Mouse (Mus musculus): Measurements from ENCODE around the gene Cox6a2. TPM values are rescaled to one million over a fixed set of nuclear protein-coding genes. Genes with fewer than 3 reads are reported as not detected.

Cox6a2 gene
- 117 and 168 TPM in 2 replicates for polyA plus RNA-seq (2014; fragmentation: Nextera tagmentation; extraction: Ambion mirVana)

DNA sequence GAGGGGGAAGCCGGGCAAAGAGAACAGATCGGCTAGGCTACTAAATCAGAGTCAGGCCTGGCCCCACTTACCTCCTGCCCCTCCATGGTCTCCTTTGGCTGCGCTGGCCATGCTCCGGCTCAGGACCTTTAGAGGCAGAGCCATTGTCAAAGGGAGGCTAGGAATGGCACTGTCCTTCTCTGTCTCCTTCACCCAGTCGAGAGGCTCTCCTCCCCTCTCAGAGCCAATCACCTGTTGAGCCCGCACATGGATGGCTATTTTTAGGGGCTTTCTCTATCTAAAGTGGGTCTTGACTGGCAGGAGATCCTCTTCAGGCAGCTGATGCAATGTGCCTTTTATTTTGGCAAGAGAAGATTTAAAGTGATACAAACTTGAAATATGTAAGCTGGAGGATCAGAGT, at the start of gene Cox6a2:
TSS of gene Cox6a2 (minus strand) at position 236 of the 400 bp plus-strand sequence.
- Histone ChIP-seq H3K36me3 (ENCODE audit: control insufficient read depth, insufficient read depth, low read length) (no peaks in the 10 kb centered on the region), H3K4me1 (ENCODE audit: control insufficient read depth, insufficient read depth, low read length) (no peaks in the 10 kb centered on the region), H3K4me2 (ENCODE audit: low read depth, low read length) (no peak within 1 kb of the TSS), H3K27me3 (replicated peaks; ENCODE audit: control insufficient read depth, insufficient read depth, low read length) (no peaks in the 10 kb centered on the region), H3K9me3 (ENCODE audit: control insufficient read depth, low read length) (no peaks in the 10 kb centered on the region), H3K27ac (replicated peaks; ENCODE audit: low read depth, low read length) (no peak within 1 kb of the TSS), H3K4me3 (ENCODE audit: low read depth, low read length) (no peak within 1 kb of the TSS), H3K9ac (ENCODE audit: low read depth, low read length) (no peak within 1 kb of the TSS)
- 89% methylated on average over 6 of the region's 6 CpGs for WGBS
- ATAC-seq (ENCODE audit: low read depth) (no peak), DNase-seq (ENCODE audit: low spot score) (no peak)

DNA sequence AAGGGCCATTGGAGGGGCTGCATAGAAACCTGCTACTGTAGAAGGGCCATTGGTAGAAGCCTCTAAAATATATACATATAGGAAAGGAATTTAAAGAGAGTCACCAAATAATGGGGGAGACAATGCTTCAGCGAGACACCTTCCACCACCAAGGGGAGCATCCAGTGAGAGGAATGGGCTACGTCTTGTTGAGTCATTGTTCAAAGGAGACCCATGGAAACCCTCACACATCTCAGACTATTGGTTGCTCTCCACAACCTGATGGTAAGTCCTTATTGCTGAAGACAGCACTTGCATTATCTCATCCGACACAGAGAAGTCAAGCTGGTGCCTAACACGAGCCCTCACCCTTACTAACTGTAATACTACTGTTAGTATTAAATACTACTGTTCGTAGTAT, 49.6 kb upstream of the Cox6a2 start:
- DNase-seq (ENCODE audit: low spot score) = no peak
- Histone ChIP-seq H3K4me2 (ENCODE audit: low read depth, low read length) (no peak overlapping the region), H3K9ac (ENCODE audit: low read depth, low read length) (no peak overlapping the region), H3K9me3 (ENCODE audit: control insufficient read depth, low read length) (no peaks in the 10 kb centered on the region), H3K4me1 (ENCODE audit: control insufficient read depth, insufficient read depth, low read length) (peaks cover 12% of the 10 kb centered on the region), H3K4me3 (ENCODE audit: low read depth, low read length) (no peak overlapping the region), H3K27ac (replicated peaks; ENCODE audit: low read depth, low read length) (no peak overlapping the region), H3K36me3 (ENCODE audit: control insufficient read depth, insufficient read depth, low read length) (peaks cover 16% of the 10 kb centered on the region), H3K27me3 (replicated peaks; ENCODE audit: control insufficient read depth, insufficient read depth, low read length) (no peaks in the 10 kb centered on the region)
- 90% methylated on average over 5 of the region's 5 CpGs for WGBS
- no peak for ATAC-seq (ENCODE audit: low read depth)

DNA sequence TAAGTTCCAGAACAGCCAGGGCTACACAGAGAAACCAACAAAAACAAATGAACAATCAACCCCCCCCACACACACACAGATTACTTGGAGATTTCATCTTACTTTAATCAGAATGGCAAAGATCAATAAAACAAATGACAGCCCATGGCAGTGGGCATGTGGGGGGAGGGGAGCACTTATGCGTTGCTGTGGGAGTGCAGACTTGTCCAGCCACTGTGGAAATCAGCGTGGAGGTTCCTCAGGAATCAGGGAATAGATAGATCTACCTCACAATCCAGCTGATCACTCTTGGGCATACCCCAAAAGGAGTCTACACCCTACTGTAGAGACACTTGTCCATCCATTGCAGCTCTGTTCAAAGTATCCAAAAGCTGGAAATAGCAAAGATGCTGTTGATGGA, 48.8 kb upstream of the Cox6a2 start:
- no peak overlapping the region for H3K4me3 ChIP-seq (ENCODE audit: low read depth, low read length)
- no peak overlapping the region for H3K9ac ChIP-seq (ENCODE audit: low read depth, low read length)
- no peak overlapping the region for H3K27ac ChIP-seq (replicated peaks; ENCODE audit: low read depth, low read length)
- peaks cover 23% of the 10 kb centered on the region for H3K36me3 ChIP-seq (ENCODE audit: control insufficient read depth, insufficient read depth, low read length)
- 48% methylated on average over 2 of the region's 2 CpGs for WGBS
- H3K9me3 ChIP-seq (ENCODE audit: control insufficient read depth, low read length) = no peaks in the 10 kb centered on the region
- H3K27me3 ChIP-seq (replicated peaks; ENCODE audit: control insufficient read depth, insufficient read depth, low read length) = no peaks in the 10 kb centered on the region
- no peak for DNase-seq (ENCODE audit: low spot score)
- H3K4me2 ChIP-seq (ENCODE audit: low read depth, low read length) = no peak overlapping the region
- peaks cover 12% of the 10 kb centered on the region for H3K4me1 ChIP-seq (ENCODE audit: control insufficient read depth, insufficient read depth, low read length)
- ATAC-seq (ENCODE audit: low read depth) = no peak

DNA sequence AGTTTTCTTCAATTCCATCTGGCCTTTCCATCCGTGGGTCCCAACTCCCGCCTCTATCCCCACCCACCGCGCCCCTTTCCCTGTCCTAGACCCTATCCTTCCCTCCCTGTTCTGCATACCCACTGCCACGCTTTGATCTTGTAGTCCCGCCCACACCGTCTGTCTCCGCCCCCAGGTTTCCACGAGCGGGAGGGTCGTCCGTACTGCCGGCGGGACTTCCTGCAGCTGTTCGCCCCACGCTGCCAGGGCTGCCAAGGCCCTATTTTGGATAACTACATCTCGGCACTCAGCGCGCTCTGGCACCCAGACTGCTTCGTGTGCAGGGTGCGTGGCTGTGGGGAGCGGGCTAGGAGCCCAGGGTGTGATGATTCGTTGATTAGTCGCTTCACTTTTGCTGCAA, 46.4 kb upstream of the Cox6a2 start:
- H3K4me1 ChIP-seq (ENCODE audit: control insufficient read depth, insufficient read depth, low read length) = peaks cover 19% of the 10 kb centered on the region
- no peak overlapping the region for H3K27ac ChIP-seq (replicated peaks; ENCODE audit: low read depth, low read length)
- H3K4me3 ChIP-seq (ENCODE audit: low read depth, low read length) = no peak overlapping the region; the same call in 1 of the 2 replicates
- H3K4me2 ChIP-seq (ENCODE audit: low read depth, low read length) = peak overlapping the region; percentile 48
- peak; percentile 59 for DNase-seq (ENCODE audit: low spot score)
- 13% methylated on average over 24 of the region's 24 CpGs for WGBS
- peak overlapping the region; percentile 16; the same call in 1 of the 2 replicates for H3K9ac ChIP-seq (ENCODE audit: low read depth, low read length)
- no peaks in the 10 kb centered on the region for H3K9me3 ChIP-seq (ENCODE audit: control insufficient read depth, low read length)
- peaks cover 26% of the 10 kb centered on the region for H3K36me3 ChIP-seq (ENCODE audit: control insufficient read depth, insufficient read depth, low read length)
- no peaks in the 10 kb centered on the region for H3K27me3 ChIP-seq (replicated peaks; ENCODE audit: control insufficient read depth, insufficient read depth, low read length)
- peak; percentile 34; the same call in 1 of the 2 replicates for ATAC-seq (ENCODE audit: low read depth)

DNA sequence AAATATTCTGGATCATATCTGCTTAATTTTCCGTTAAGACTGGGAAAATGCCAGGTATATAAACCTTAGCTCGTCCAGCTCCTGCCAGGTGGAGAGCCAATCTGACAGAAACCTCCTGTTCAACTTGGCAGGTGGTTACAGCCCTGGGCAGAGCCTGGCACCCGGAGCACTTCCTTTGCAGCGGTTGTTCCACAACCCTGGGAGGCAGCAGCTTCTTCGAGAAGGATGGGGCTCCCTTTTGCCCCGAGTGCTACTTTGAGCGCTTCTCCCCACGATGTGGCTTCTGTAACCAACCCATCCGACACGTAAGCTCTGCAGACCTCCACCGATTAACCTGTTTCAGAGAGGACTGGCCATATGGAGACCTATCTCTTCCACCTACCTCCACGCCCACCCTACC, 45.8 kb upstream of the Cox6a2 start:
- Histone ChIP-seq H3K4me1 (ENCODE audit: control insufficient read depth, insufficient read depth, low read length) (peaks cover 19% of the 10 kb centered on the region), H3K36me3 (ENCODE audit: control insufficient read depth, insufficient read depth, low read length) (peaks cover 26% of the 10 kb centered on the region), H3K9me3 (ENCODE audit: control insufficient read depth, low read length) (no peaks in the 10 kb centered on the region), H3K9ac (ENCODE audit: low read depth, low read length) (no peak overlapping the region), H3K27me3 (replicated peaks; ENCODE audit: control insufficient read depth, insufficient read depth, low read length) (no peaks in the 10 kb centered on the region), H3K4me2 (ENCODE audit: low read depth, low read length) (peak overlapping the region; percentile 48), H3K27ac (replicated peaks; ENCODE audit: low read depth, low read length) (no peak overlapping the region), H3K4me3 (ENCODE audit: low read depth, low read length) (no peak overlapping the region; the same call in 1 of the 2 replicates)
- 45% methylated on average over 12 of the region's 12 CpGs for WGBS
- no peak for DNase-seq (ENCODE audit: low spot score)
- no peak for ATAC-seq (ENCODE audit: low read depth)

DNA sequence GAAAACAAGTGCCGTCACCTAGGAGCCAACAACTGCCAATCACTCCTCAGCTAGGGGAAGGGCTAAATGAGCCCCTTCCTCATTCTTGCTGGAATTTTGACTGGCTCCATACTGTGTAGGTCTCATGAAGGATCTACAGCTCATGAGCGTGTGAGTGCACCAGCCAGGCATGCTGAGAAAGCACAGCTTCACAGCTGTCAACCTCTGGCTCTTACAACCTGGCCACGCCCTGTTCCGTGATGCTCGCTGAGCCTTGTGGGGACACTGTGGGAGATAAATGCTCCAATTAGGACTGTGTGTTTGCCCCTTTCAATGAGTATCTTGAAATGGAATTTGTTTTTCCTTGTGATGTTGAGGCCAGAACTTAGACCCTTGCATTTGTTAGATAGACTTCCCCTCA, 43.8 kb upstream of the Cox6a2 start:
- Histone ChIP-seq H3K9ac (ENCODE audit: low read depth, low read length) (no peak overlapping the region), H3K9me3 (ENCODE audit: control insufficient read depth, low read length) (no peaks in the 10 kb centered on the region)
- DNase-seq (ENCODE audit: low spot score) = no peak

DNA sequence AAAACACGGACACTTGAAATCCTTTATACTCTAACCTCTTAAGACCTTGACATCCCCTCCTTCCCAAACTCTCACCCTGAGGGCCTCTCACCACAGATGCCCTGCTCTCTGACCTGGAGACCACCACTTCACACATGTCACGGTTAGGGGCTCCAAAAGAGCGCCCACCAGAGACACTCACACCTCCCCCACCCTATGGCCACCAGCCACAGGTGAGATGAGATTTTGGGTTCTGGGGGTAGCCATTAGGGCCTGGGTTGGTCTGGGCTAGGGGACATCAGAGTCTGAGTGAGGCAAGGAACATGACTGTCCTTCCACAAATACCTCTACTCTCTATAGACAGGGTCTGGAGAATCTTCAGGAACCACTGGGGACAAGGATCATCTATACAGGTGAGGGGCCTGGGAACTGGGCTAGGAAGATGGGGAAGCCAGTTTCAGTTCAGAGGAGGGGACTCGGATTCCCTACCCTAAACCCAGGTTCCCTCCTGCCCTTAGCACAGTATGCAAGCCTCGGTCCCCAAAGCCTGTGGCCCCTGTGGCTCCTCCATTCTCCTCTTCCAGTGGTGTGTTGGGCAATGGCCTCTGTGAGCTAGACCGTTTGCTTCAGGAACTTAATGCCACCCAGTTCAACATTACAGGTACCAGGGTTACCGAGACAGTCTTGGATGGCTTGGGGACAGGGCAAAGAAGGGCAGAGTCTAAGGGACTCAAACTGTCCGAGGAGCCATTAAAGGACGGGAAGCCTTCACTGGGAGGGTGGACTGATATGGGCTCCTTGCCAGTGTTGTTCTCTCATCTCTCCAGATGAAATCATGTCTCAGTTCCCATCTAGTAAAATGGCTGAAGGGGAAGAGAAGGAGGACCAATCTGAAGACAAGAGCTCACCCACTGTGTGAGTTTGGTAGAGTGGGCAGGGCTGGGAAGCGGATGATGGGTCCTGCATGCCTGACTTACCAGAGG, 42.2 kb upstream of the Cox6a2 start:
- Histone ChIP-seq H3K4me2 (ENCODE audit: low read depth, low read length) (peak overlapping the region; percentile 58), H3K27ac (replicated peaks; ENCODE audit: low read depth, low read length) (no peak overlapping the region), H3K4me1 (ENCODE audit: control insufficient read depth, insufficient read depth, low read length) (peaks cover 24% of the 10 kb centered on the region), H3K4me3 (ENCODE audit: low read depth, low read length) (peak overlapping the region; percentile 52), H3K36me3 (ENCODE audit: control insufficient read depth, insufficient read depth, low read length) (peaks cover 34% of the 10 kb centered on the region), H3K27me3 (replicated peaks; ENCODE audit: control insufficient read depth, insufficient read depth, low read length) (no peaks in the 10 kb centered on the region), H3K9ac (ENCODE audit: low read depth, low read length) (peak overlapping the region; percentile 67), H3K9me3 (ENCODE audit: control insufficient read depth, low read length) (no peaks in the 10 kb centered on the region)
- DNase-seq (ENCODE audit: low spot score) (no peak), ATAC-seq (ENCODE audit: low read depth) (no peak)
- WGBS = 79% methylated on average over 10 of the region's 10 CpGs

More for the DNA sequence above, 43.8 kb upstream of the Cox6a2 start:
- Histone ChIP-seq H3K27me3 (replicated peaks; ENCODE audit: control insufficient read depth, insufficient read depth, low read length) (no peaks in the 10 kb centered on the region), H3K4me2 (ENCODE audit: low read depth, low read length) (no peak overlapping the region), H3K4me3 (ENCODE audit: low read depth, low read length) (no peak overlapping the region), H3K4me1 (ENCODE audit: control insufficient read depth, insufficient read depth, low read length) (peaks cover 24% of the 10 kb centered on the region), H3K27ac (replicated peaks; ENCODE audit: low read depth, low read length) (no peak overlapping the region), H3K36me3 (ENCODE audit: control insufficient read depth, insufficient read depth, low read length) (peaks cover 31% of the 10 kb centered on the region)
- WGBS = 84% methylated on average over 5 of the region's 5 CpGs
- ATAC-seq (ENCODE audit: low read depth) = no peak

DNA sequence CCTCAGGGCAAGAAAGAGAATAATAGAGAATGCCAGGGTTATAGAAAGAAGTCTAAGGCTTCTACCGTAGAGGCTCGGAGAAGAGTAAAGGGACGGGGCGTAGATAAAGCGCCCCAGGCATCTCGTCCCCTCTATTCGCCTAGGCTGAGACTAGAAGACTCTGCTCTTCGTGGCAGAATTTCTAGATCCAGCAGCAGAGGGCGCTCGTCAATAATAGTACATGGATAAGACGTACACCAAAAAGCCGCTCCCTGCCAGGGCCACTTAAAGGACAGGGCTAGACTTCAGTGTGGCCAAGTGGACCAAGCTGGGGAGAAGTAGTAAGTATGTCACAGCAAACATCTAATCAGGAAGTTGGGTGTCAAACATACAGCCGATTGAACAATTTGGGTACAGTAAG, 41.3 kb upstream of the Cox6a2 start:
- DNase-seq (ENCODE audit: low spot score) = peak; percentile 96
- Histone ChIP-seq H3K4me3 (ENCODE audit: low read depth, low read length) (peak overlapping the region; percentile 52), H3K9ac (ENCODE audit: low read depth, low read length) (peak overlapping the region; percentile 67), H3K4me2 (ENCODE audit: low read depth, low read length) (peak overlapping the region; percentile 58), H3K4me1 (ENCODE audit: control insufficient read depth, insufficient read depth, low read length) (peaks cover 21% of the 10 kb centered on the region), H3K27ac (replicated peaks; ENCODE audit: low read depth, low read length) (peak overlapping the region; percentile 93), H3K27me3 (replicated peaks; ENCODE audit: control insufficient read depth, insufficient read depth, low read length) (no peaks in the 10 kb centered on the region), H3K36me3 (ENCODE audit: control insufficient read depth, insufficient read depth, low read length) (peaks cover 35% of the 10 kb centered on the region), H3K9me3 (ENCODE audit: control insufficient read depth, low read length) (no peaks in the 10 kb centered on the region)
- under 1% methylated on average over 13 of the region's 13 CpGs for WGBS
- ATAC-seq (ENCODE audit: low read depth) = peak; percentile 83
